Mouse (Mus musculus) brown adipose tissue, adult 24 weeks (tissue): Measurements from ENCODE around the gene Zbtb42. TPM values are rescaled to one million over a fixed set of nuclear protein-coding genes. Genes with fewer than 3 reads are reported as not detected.

Experiments
- H3K27ac ChIP-seq: fragments of 200-500 bp; replicated peaks from 2 replicates; pipeline ENCODE4 v1.5.1; 2012; ENCODE audit warnings: low read depth, mild to moderate bottlenecking, low read length
- H3K4me1 ChIP-seq: fragments of 200-500 bp; 2 replicates; pipeline ENCODE4 v1.6.1; 2012; ENCODE audit warnings: low read length, mixed read lengths; ENCODE audit not compliant: control insufficient read depth, insufficient read depth, insufficient read length
- H3K4me3 ChIP-seq: fragments of 200-500 bp; 2 replicates; pipeline ENCODE4 v1.5.1; 2012; ENCODE audit warnings: low read depth, mild to moderate bottlenecking, low read length, moderate library complexity; ENCODE audit not compliant: insufficient read depth
- polyA plus RNA-seq: library from polyadenylated mRNA; stranded (reverse); fragments of >200 nt; gene quantifications from 2 replicates; pipeline ENCODE4 v1.2.4, GENCODE M21; 2012; ENCODE audit not compliant: missing spikeins, insufficient read depth, insufficient read length

Zbtb42 gene
- polyA plus RNA-seq, 1 experiment, result 0.75 TPM

GRCm38 (mm10) chr12:112667619-112668297, 10.9 kb upstream of the Zbtb42 start:
- peaks cover 62% of the 10 kb centered on the region for H3K4me1 ChIP-seq
- peak overlapping the region; percentile 27; the same call in 1 of the 2 replicates for H3K4me3 ChIP-seq
- peak overlapping the region; percentile 65 for H3K27ac ChIP-seq

GRCm38 (mm10) chr12:112670718-112671393, 7.8 kb upstream of the Zbtb42 start:
- Histone ChIP-seq H3K4me1 (peaks cover 57% of the 10 kb centered on the region), H3K27ac (no peak overlapping the region), H3K4me3 (no peak overlapping the region)

- H3K4me1 ChIP-seq, result peaks cover 52% of the 10 kb centered on the region
- H3K27ac ChIP-seq, result no peak overlapping the region
- H3K4me3 ChIP-seq, result peak overlapping the region; percentile 1; the same call in 1 of the 2 replicates
Measured at GRCm38 (mm10) chr12:112671891-112672290, 6.7 kb upstream of the Zbtb42 start.

GRCm38 (mm10) chr12:112672744-112673575, 5.7 kb upstream of the Zbtb42 start:
- peak overlapping the region; percentile 93 for H3K4me3 ChIP-seq
- peak overlapping the region; percentile 88 for H3K27ac ChIP-seq
- H3K4me1 ChIP-seq, result peaks cover 45% of the 10 kb centered on the region

DNA sequence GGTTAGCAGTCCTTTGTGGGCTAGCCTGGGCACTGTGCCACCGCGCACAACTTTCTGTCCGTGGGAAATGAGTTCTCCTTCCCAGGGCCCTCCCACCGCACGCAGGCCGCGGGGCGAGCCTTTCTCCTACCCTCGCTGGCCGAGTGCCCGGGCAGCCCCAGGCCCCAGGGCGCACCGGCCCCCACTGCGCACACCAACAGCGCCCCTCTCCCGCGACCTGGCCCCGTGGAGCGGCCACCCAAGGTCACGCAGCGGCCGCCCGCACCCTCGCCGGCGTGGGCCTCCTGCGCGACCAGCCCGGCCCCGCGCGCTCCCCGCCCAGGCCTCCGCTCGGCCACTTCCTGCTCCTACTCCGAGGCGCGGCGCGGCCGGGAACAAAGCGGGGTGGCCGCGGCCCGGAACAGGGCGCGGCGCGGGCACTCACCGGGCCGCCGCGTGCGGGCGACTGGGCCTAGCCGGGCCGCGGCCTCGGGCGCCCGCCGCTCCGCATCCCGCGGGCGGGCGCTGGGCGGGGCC, 5.0 kb upstream of the Zbtb42 start:
- Histone ChIP-seq H3K4me3 (peak overlapping the region; percentile 93), H3K27ac (peak overlapping the region; percentile 88), H3K4me1 (peaks cover 39% of the 10 kb centered on the region)

- H3K27ac ChIP-seq, result peak within 1 kb of the TSS; percentile 88
- H3K4me1 ChIP-seq, result peaks cover 32% of the 10 kb centered on the region
Measured at GRCm38 (mm10) chr12:112674132-112675011, 4.3 kb upstream of the Zbtb42 start, which contains the start of gene Akt1. Gene Akt1, minus strand, starts transcription at chr12:112674884.

DNA sequence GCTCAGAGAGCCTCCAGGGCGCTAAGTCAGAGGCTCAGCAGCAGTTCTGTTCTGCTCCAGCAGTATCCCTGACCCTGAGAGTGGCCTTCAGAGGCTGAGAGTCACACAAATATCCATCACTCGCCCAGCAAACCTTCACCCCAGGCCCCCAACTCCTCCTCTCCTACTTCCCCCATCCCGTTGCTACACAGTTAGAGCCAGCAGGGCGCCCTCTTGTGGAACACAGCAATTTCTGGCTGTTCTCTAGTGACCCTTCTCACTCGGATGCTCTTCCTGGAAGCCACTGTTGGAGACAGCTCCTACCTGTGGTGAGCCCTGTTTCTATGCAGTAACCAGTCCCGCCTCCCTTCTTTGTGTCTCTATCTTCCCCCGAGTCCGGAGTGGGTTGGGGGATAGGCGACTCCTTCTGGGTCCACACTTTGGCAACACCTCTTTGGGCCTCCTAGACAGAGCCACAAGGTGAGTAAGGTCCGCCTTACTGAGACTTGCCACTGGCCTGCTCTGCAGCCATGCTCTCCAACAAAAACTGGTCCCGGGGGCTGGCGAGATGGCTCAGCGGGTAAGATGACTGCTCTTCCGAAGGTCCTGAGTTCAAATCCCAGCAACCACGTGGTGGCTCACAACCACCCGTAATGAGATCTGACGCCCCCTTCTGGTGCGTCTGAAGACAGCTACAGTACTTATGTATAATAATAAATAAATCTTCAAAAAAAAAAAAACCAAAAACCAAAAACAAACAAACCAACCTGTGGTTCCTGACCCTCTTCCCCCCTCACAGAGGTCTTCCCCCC, 3.2 kb upstream of the Zbtb42 start:
- Histone ChIP-seq H3K27ac (no peak overlapping the region), H3K4me1 (peaks cover 28% of the 10 kb centered on the region), H3K4me3 (0 out of 2 replicates have a peak overlapping the region, but pooled peaks have one; percentile 93)

More at GRCm38 (mm10) chr12:112674132-112675011, 4.3 kb upstream of the Zbtb42 start, which contains the start of gene Akt1:
- H3K4me3 ChIP-seq, result peak within 1 kb of the TSS; percentile 93

DNA sequence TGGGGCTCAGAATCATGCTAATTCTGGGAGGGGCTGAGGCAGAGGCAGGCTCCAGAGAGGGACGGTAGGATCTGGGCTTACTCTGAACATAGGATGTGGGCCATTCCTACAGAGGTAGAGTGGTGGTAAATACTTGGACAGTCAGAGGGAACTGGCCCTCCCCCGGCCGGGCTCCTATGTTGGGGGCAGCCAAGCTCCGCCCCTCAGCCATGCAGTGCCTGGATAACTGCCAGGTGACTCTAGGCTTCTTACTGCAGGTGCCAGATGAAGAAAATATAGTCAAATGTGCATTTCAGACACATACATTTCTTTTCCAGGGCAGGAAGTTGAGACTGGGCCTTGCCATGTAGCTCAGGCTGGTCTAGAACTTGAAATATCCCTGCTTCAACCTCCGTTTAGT, 1.6 kb upstream of the Zbtb42 start:
- Histone ChIP-seq H3K27ac (no peak overlapping the region), H3K4me3 (no peak overlapping the region), H3K4me1 (peaks cover 11% of the 10 kb centered on the region)

- Histone ChIP-seq H3K27ac (peak overlapping the region; percentile 46), H3K4me1 (peaks cover 3% of the 10 kb centered on the region), H3K4me3 (peak overlapping the region; percentile 82)
Measured at GRCm38 (mm10) chr12:112677943-112678554, 579 bp upstream of the Zbtb42 start.

- Histone ChIP-seq H3K4me3 (peak overlapping the region; percentile 82), H3K27ac (no peak overlapping the region), H3K4me1 (peaks cover 2% of the 10 kb centered on the region; the same call in 1 of the 2 replicates)
Measured at GRCm38 (mm10) chr12:112679027-112679996, 684 bp downstream of the Zbtb42 start.

GRCm38 (mm10) chr12:112683351-112683750, 4.7 kb downstream of the Zbtb42 start:
- Histone ChIP-seq H3K27ac (no peak overlapping the region), H3K4me1 (no peaks in the 10 kb centered on the region), H3K4me3 (no peak overlapping the region)

DNA sequence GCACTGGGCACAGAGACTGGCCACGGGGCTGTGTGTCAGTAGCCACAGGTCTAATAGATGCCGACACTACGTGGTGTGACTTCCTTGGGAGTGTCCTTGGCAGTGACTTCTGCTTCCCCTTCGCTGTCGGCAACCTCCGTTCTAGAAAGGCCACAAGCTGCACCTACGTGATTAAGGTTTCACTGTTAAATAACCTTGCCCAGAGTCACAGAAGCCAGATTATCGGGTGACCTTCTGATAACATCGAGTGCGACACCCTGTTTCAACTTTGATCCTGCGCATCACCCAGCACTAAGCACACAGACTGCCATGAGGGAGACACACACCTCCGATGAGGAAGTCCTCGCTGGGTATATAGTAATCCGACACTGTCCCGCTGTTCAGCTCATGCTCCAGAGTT, 9.8 kb downstream of the Zbtb42 start:
- H3K27ac ChIP-seq, result no peak overlapping the region
- H3K4me1 ChIP-seq, result peaks cover 4% of the 10 kb centered on the region; the same call in 1 of the 2 replicates
- no peak overlapping the region; the same call in 1 of the 2 replicates for H3K4me3 ChIP-seq
